Mouse (Mus musculus): ENCODE results near the gene Aldh1a7. TPM values are rescaled to one million over a fixed set of nuclear protein-coding genes. Genes with fewer than 3 reads are reported as not detected.
"Not testable (repeated sequence)": the region's sequence is repeated elsewhere in the genome, so short reads cannot be mapped to it uniquely, and the experiment has no call there.

Gene Aldh1a7
- polyA plus RNA-seq, 1 experiment from 2014 or later, result 3.6 TPM

DNA sequence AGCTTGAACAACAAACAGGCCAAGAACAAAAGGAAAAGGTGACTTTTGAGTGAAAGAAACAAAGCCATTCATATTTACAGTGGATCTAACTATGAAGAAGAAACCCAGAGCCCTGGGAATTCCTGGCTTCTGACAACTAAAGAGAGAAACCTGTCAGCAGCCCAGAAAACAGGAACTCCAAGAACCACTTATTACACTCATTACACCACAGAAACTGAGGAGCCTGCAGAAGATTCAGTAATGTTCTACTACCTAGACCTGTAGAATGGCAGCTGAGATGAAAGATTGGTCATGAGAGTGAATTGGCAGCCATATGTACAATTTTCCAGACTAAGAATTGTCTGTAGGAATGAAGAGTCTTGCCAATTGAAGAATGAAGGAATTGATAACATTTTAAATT, 20.2 kb downstream of the Aldh1a7 start:
- H3K9me3 ChIP-seq, result no peaks in the 10 kb centered on the region
- H3K4me1 ChIP-seq, result peaks cover under 1% of the 10 kb centered on the region
- no peak for DNase-seq (ENCODE audit: low spot score)
- H3K27me3 ChIP-seq (replicated peaks; ENCODE audit: low read depth, poor library complexity, severe bottlenecking), result no peaks in the 10 kb centered on the region
- H3K27ac ChIP-seq (replicated peaks), result no peak overlapping the region
- H3K36me3 ChIP-seq (replicated peaks), result no peaks in the 10 kb centered on the region
- no peak overlapping the region for H3K4me3 ChIP-seq

DNA sequence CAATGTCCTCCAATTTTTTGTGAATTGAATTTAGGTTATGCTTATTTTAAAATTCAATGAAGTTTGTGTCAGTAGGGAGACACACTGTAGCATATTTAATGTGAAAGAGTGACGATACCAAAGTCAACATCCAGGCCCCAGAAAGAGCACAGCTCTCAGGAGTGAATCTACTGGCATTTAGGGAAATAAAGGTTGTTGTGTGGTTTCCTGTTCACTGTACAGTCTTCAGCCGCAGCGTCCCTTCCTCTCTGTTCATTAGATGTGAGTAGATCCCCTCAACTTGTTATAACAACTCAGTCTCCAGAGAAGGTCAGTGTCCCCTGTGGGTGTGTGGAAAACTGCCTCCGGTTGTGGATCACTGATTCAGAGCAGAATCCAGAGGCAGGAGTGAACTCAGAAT, 20.6 kb downstream of the Aldh1a7 start:
- H3K27ac ChIP-seq (replicated peaks), result no peak overlapping the region
- H3K9me3 ChIP-seq, result no peaks in the 10 kb centered on the region
- 79% methylated on average over 4 of the region's 4 CpGs for WGBS

DNA sequence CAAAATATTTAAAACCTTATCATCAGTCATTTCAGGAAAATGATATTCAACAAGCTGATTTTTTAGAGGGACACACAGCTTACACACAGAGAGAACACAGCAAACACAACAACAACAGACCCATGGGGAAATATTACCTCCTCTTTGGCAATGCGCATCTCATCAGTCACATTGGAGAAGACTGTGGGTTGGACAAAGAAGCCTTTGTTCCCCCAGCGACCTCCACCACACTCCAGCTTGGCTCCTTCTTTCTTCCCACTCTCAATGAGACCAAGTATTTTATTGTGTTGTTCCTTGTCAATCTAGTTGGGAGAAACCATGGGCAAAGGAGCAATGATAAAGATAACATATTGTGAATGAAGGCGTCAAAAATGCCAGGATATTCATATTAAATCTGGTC, 25.3 kb downstream of the Aldh1a7 start:
- H3K36me3 ChIP-seq (replicated peaks), result no peaks in the 10 kb centered on the region

More for the DNA sequence above, 20.6 kb downstream of the Aldh1a7 start:
- Histone ChIP-seq H3K27me3 (replicated peaks; ENCODE audit: low read depth, poor library complexity, severe bottlenecking) (no peaks in the 10 kb centered on the region), H3K4me3 (no peak overlapping the region), H3K4me1 (peaks cover 4% of the 10 kb centered on the region), H3K36me3 (replicated peaks) (no peaks in the 10 kb centered on the region)
- DNase-seq (ENCODE audit: low spot score), result no peak

DNA sequence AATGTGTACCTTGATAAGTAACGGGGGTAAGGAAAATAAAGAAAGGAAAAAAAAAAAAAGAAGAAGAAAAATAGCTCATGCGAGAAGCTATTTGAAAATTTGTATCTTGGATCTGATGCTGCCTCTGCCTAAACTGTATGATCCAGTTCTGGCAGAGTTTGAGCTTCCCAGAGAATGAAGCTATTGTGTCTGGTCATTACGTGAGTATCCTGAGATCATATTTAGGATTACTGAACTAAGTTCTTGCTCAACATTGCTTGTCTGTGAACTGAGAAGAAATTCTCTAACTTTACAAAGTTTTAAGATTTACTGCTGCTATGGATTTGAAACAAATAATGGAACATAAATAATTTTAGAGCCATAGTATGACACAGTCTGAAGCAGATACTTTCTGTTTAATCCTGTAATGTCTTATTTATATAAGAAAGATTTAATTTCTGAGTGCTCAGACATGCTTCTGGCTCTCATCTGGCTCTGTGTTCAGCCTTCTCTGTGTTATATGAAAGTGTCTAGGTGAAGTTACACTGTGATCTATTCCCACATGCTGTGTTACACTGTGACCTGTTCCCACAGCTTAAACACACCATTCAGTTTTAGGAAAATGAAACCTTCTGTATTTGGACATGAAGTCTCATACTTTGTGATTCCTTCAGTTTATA, 49.5 kb downstream of the Aldh1a7 start:
- WGBS, result 90% methylated on average over 3 of the region's 3 CpGs
- Histone ChIP-seq H3K27ac (replicated peaks) (no peak overlapping the region), H3K4me3 (no peak overlapping the region), H3K4me1 (no peaks in the 10 kb centered on the region), H3K27me3 (replicated peaks; ENCODE audit: low read depth, poor library complexity, severe bottlenecking) (no peaks in the 10 kb centered on the region), H3K9me3 (no peaks in the 10 kb centered on the region), H3K36me3 (replicated peaks) (no peaks in the 10 kb centered on the region)
- no peak for DNase-seq (ENCODE audit: low spot score)

More for the DNA sequence above, 25.3 kb downstream of the Aldh1a7 start:
- Histone ChIP-seq H3K27ac (replicated peaks) (0 out of 2 replicates have a peak overlapping the region, but pooled peaks have one; percentile 24), H3K4me3 (no peak overlapping the region), H3K27me3 (replicated peaks; ENCODE audit: low read depth, poor library complexity, severe bottlenecking) (no peaks in the 10 kb centered on the region), H3K4me1 (peaks cover 16% of the 10 kb centered on the region), H3K9me3 (no peaks in the 10 kb centered on the region)
- DNase-seq (ENCODE audit: low spot score), result peak; percentile 15
- 40% methylated on average over 3 of the region's 3 CpGs for WGBS

DNA sequence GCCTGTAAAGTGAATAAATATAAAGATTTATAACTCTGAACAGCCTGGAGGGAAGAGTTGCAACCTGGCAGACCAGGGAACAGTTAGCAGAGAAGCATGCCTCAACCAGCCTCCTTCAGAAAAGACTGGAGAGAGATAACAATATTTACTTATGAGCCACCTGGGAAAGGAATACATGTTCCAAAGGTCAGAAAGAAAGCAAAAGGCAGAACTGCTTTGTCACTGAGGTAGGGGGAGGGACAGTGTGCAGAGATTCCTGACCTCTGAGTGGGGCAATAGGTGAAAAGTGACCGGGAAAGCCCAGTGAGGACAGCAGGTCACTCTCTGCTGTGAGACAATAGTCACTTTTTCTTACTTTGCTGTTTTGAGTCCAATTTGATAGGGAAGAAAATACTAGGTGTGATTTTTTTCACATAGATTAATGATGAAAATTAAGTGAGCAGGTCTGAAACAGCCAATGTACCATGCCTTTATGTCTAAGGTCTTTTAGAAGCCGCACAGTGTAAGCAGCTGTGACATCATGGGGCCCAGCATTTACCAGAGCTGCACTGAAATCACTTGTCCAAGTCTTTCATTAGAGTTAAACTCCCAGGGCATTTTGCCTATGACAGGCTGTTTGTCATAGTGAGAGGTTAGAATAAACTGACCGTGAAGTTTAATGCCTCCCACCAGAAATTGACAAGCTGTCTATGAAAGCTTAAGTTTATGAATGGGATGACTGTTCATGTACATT, 73.1 kb downstream of the Aldh1a7 start:
- no peaks in the 10 kb centered on the region for H3K4me1 ChIP-seq
- H3K36me3 ChIP-seq (replicated peaks), result no peaks in the 10 kb centered on the region
- 71% methylated on average over 3 of the region's 3 CpGs for WGBS
- no peak overlapping the region for H3K27ac ChIP-seq (replicated peaks)
- H3K4me3 ChIP-seq, result no peak overlapping the region
- no peaks in the 10 kb centered on the region for H3K27me3 ChIP-seq (replicated peaks; ENCODE audit: low read depth, poor library complexity, severe bottlenecking)
- no peak for DNase-seq (ENCODE audit: low spot score)
- H3K9me3 ChIP-seq, result no peaks in the 10 kb centered on the region

DNA sequence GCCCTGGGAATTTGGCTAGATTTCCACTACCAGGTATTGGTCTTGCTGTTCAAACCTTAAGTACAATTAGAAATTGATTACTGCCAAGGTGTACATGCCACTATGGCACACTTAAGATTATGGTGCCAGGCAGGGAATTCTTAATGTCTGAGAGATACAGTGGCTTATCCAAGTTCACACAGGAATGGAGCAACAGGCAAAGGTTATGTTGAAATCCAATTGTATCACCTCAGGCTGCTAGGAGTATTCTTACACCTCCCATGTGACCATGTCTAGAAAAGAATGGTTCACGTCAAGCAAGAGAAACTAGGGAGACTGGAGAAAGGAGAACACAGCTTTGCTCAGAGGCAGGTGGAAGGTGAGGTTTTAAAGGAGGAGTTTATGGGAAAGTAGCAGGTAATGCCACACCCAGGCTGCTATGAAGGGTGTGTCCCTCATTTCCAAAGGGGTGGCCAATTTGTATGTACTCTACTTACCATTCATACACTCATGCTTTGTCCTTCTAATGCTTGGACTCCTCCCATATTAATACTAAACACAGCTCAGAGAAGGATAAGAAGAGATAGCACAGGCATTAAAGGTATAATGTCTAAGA, 74.2 kb downstream of the Aldh1a7 start:
- 84% methylated on average over 1 of the region's 1 CpGs for WGBS

DNA sequence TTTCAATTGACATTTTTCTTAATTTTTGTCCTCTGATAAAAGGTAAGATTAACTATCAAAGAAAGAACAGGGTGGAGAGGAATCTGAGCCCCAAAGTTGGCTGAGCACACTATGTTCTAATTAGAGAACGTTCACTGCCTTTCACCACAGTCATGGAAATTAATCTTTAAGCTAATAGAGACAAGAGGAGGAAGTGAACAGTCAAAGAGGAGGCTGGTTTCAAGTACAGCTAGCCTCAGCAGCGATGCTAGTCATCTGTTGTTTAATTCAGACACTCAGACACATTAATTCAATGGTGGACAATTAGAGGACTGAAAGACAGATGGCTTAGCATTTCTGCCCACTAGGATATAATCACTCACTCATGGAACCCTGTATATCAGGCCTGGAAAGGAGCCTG, 77.4 kb downstream of the Aldh1a7 start:
- Histone ChIP-seq H3K27ac (replicated peaks) (no peak overlapping the region), H3K4me3 (no peak overlapping the region), H3K9me3 (no peaks in the 10 kb centered on the region), H3K36me3 (replicated peaks) (no peaks in the 10 kb centered on the region), H3K4me1 (no peaks in the 10 kb centered on the region), H3K27me3 (replicated peaks; ENCODE audit: low read depth, poor library complexity, severe bottlenecking) (no peaks in the 10 kb centered on the region)
- no peak for DNase-seq (ENCODE audit: low spot score)
- WGBS, result 41% methylated on average over 2 of the region's 2 CpGs

More for the DNA sequence above, 74.2 kb downstream of the Aldh1a7 start:
- Histone ChIP-seq H3K27me3 (replicated peaks; ENCODE audit: low read depth, poor library complexity, severe bottlenecking) (no peaks in the 10 kb centered on the region), H3K4me1 (no peaks in the 10 kb centered on the region), H3K27ac (replicated peaks) (no peak overlapping the region), H3K9me3 (no peaks in the 10 kb centered on the region), H3K36me3 (replicated peaks) (no peaks in the 10 kb centered on the region), H3K4me3 (no peak overlapping the region)
- no peak for DNase-seq (ENCODE audit: low spot score)

DNA sequence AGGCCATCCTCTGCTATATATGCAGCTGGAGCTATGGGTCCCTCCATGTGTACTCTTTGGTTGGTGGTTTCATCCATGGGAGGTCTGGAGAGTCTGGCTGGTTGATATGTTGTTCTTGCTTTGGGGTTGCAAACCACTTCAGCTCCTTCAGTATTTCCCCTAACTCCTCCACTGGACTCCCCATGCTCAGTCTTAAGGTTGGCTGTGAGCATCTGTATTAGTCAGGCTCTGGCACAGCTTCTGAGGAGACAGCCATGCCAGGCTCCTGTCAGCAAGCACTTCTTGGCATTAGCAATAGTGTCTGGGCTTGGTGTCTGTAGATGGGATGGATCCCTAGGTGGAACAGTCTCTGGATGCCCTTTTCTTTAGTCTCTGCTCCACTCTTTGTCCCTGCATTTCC, 79.9 kb downstream of the Aldh1a7 start:
- not testable (repeated sequence) for H3K36me3 ChIP-seq (replicated peaks); H3K9me3 ChIP-seq; DNase-seq (ENCODE audit: low spot score); H3K4me3 ChIP-seq; H3K27ac ChIP-seq (replicated peaks); H3K27me3 ChIP-seq (replicated peaks; ENCODE audit: low read depth, poor library complexity, severe bottlenecking); H3K4me1 ChIP-seq

DNA sequence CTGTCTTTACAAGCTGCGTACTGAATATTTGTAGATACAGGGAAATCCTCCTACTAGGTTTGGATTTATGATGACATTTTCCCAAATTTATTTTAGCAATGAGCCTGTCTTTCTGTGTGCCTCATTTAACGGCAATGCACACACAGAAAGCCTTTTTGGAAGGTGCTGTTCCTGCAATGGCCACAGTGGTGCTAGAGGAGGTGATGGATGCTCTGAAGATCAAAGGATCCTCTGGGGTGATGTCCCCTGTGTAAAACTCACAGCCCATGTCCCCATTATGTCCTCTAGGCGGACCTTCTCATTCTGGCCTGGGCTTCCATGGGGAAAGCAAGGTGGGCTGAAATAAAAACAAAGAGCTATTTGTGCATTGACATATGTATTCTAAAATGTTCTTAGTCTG, 83.0 kb downstream of the Aldh1a7 start:
- DNase-seq (ENCODE audit: low spot score), result no peak

More for the DNA sequence above, 83.0 kb downstream of the Aldh1a7 start:
- Histone ChIP-seq H3K4me1 (no peaks in the 10 kb centered on the region), H3K27ac (replicated peaks) (no peak overlapping the region), H3K27me3 (replicated peaks; ENCODE audit: low read depth, poor library complexity, severe bottlenecking) (no peaks in the 10 kb centered on the region), H3K9me3 (no peaks in the 10 kb centered on the region), H3K4me3 (no peak overlapping the region), H3K36me3 (replicated peaks) (no peaks in the 10 kb centered on the region)
- WGBS, result 76% methylated on average over 3 of the region's 3 CpGs

Other genes starting within 250 kb of the Aldh1a7 start
- 3.6 and 13.1 TPM in 2 replicates for gene Aldh1a1, start 234.8 kb downstream of the Aldh1a7 start, polyA plus RNA-seq (2016; fragmentation: Nextera tagmentation; extraction: Ambion mirVana)
- 0.14 and 0.24 TPM in 2 replicates for gene Tmc1, start 226.6 kb upstream of the Aldh1a7 start, polyA plus RNA-seq (2016; fragmentation: Nextera tagmentation; extraction: Ambion mirVana)

Data from embryonic facial prominence, embryonic 10.5 days (tissue).